Mouse (Mus musculus) heart, postnatal 0 days (tissue): ENCODE data around the gene Gpr182. TPM values are rescaled to one million over a fixed set of nuclear protein-coding genes. Genes with fewer than 3 reads are reported as not detected.

Source experiments
- ATAC-seq: fragments of 200-750 bp; cut with Nextera tagmentation; 2 replicates; pipeline ENCODE4 v1.8.0; 2017; ENCODE audit warnings: low read depth, moderate number of reproducible peaks, moderate library complexity; ENCODE audit not compliant: insufficient read depth
- DNase-seq: peaks from one replicate; pipeline ENCODE4 v3.0.0-alpha.2; 2016; ENCODE audit warnings: low spot score
- H3K27ac ChIP-seq: fragments of 300-500 bp; sonication (generic); 2 replicates; pipeline ENCODE4 v1.5.1; 2014; ENCODE audit warnings: low read depth, mild to moderate bottlenecking
- H3K27me3 ChIP-seq: fragments of 300-500 bp; sonication (generic); 2 replicates; pipeline ENCODE4 v1.6.1; 2014; ENCODE audit warnings: low read length, mixed read lengths; ENCODE audit not compliant: control insufficient read depth, insufficient read depth
- H3K36me3 ChIP-seq: fragments of 300-500 bp; sonication (generic); replicated peaks from 2 replicates; pipeline ENCODE4 v1.6.1; 2014; ENCODE audit warnings: low read length, mixed read lengths; ENCODE audit not compliant: control insufficient read depth, insufficient read depth
- H3K4me1 ChIP-seq: fragments of 300-500 bp; sonication (generic); 2 replicates; pipeline ENCODE4 v1.6.1; 2014; ENCODE audit warnings: antibody characterized with exemption; ENCODE audit not compliant: control insufficient read depth, insufficient read depth
- H3K4me2 ChIP-seq: fragments of 300-500 bp; sonication (generic); 2 replicates; pipeline ENCODE4 v1.6.1; 2014; ENCODE audit warnings: low read depth, mild to moderate bottlenecking, low read length, moderate library complexity
- H3K4me3 ChIP-seq: fragments of 300-500 bp; sonication (generic); 2 replicates; pipeline ENCODE4 v1.5.1; 2014; ENCODE audit warnings: low read depth, low read length
- H3K9ac ChIP-seq: fragments of 300-500 bp; sonication (generic); replicated peaks from 2 replicates; pipeline ENCODE4 v1.6.1; 2014; ENCODE audit warnings: low read depth, low read length, mixed read lengths
- H3K9me3 ChIP-seq: fragments of 300-500 bp; sonication (generic); replicated peaks from 2 replicates; pipeline ENCODE4 v1.6.1; 2016; ENCODE audit warnings: low read length; ENCODE audit not compliant: control insufficient read depth
- CTCF ChIP-seq: IDR thresholded peaks from 2 replicates; pipeline ENCODE4 v1.5.1; 2016; ENCODE audit warnings: antibody characterized with exemption, control low read depth, low read depth
- EP300 ChIP-seq: IDR thresholded peaks from 2 replicates; pipeline ENCODE4 v1.6.1; 2016; ENCODE audit warnings: antibody characterized with exemption, low read depth
- WGBS: fragments of 180-500 bp; shearing (Covaris S2); extraction: QIAGEN DNeasy Blood & Tissue Kit; methylation state at CpG from one replicate; pipeline ENCODE4 v1.1.7; 2014; 5-methylcytosine and 5-hydroxymethylcytosine counted together
- polyA plus RNA-seq: library from polyadenylated mRNA; unstranded; fragments of >200 nt; fragmentation: Nextera tagmentation; extraction: Ambion mirVana; gene quantifications from 2 replicates; pipeline ENCODE4 v1.2.1, GENCODE M21; 2015
- total RNA-seq: library from RNA; depleted of rRNA; stranded (reverse); fragments of >200 nt; gene quantifications from 2 replicates; pipeline ENCODE4 v1.2.3, GENCODE M21; 2014; ENCODE audit warnings: low replicate concordance

The Gpr182 gene
- total and polyA plus RNA-seq, 2 experiments from 2014 or later: 9.9 to 13.6 TPM

DNA sequence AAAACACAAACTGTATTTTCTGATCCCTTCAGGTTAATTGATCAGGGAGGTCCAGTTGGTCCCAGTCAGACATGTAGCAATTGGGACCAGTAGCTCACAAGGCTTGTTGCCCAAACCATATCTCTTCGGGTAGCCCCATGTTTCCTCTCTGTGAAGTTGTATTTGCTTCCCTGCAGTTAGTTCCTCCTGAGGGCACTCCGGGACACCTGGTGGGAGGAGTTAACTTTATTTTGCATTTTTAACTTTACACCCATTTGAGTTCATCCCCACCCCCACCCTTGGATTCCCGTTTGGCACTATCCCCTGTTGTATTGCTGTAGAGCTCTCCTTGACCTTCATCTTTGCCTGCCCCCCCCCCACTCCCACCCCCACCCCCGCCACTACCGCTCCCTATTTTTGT is 5.6 kb downstream of the Gpr182 start:
- ATAC-seq (no peak), DNase-seq (no peak)
- Histone ChIP-seq H3K36me3 (peaks cover 62% of the 10 kb centered on the region), H3K27ac (no peak overlapping the region), H3K4me2 (no peak overlapping the region), H3K27me3 (no peaks in the 10 kb centered on the region), H3K4me3 (no peak overlapping the region), H3K4me1 (peaks cover 1% of the 10 kb centered on the region; the same call in 1 of the 2 replicates), H3K9ac (no peak overlapping the region), H3K9me3 (no peaks in the 10 kb centered on the region)
- TF ChIP-seq CTCF: no peak
- TF ChIP-seq EP300: no peak
- 69% methylated on average over 5 of the region's 5 CpGs for WGBS

GRCm38 (mm10) chr10:127744661-127745060 is 6.9 kb downstream of the Gpr182 start:
- H3K4me2 ChIP-seq: no peak overlapping the region
- DNase-seq: no peak
- WGBS: 67% methylated on average over 5 of the region's 5 CpGs
- no peak for ATAC-seq
- no peak overlapping the region for H3K9ac ChIP-seq
- no peak overlapping the region for H3K4me3 ChIP-seq
- H3K9me3 ChIP-seq: no peaks in the 10 kb centered on the region
- H3K4me1 ChIP-seq: peaks cover 9% of the 10 kb centered on the region
- TF ChIP-seq EP300 (no peak), CTCF (peak; percentile 51)
- H3K36me3 ChIP-seq: peaks cover 62% of the 10 kb centered on the region
- no peaks in the 10 kb centered on the region for H3K27me3 ChIP-seq
- H3K27ac ChIP-seq: no peak overlapping the region

DNA sequence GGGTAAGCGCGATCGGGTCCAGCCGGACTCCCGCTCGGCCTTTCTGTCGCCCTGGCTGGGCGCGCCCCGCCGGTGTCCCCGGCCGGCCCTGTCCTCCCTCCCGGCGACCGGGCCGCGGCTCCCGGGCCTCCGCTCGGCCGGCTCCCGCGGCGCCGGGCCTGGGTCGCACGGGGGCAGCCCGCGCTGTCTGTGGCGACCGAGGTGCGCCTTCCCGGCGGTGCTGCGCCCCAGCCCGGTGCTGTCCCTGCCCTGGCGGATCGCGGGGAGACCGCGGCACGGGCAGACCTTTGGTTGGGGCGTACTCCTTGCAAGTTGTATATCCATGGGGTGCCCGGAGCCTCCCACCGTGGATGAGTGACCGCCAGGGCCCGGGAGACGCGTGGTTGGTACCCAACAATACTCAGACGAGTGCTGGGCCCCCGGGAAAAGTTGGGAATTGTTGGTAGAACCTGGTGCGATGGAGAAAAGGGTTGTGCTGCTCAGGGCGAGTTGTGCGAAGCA is 11.8 kb downstream of the Gpr182 start:
- TF ChIP-seq EP300: no peak
- TF ChIP-seq CTCF: no peak
- Histone ChIP-seq H3K36me3 (peaks cover 34% of the 10 kb centered on the region), H3K9me3 (no peaks in the 10 kb centered on the region), H3K4me2 (peak overlapping the region; percentile 84), H3K4me1 (peaks cover 9% of the 10 kb centered on the region), H3K27ac (peak overlapping the region; percentile 83), H3K9ac (peak overlapping the region; percentile 97), H3K27me3 (no peaks in the 10 kb centered on the region), H3K4me3 (peak overlapping the region; percentile 91)
- DNase-seq (no peak), ATAC-seq (peak; percentile 56)
- WGBS: under 1% methylated on average over 41 of the region's 55 CpGs

DNA sequence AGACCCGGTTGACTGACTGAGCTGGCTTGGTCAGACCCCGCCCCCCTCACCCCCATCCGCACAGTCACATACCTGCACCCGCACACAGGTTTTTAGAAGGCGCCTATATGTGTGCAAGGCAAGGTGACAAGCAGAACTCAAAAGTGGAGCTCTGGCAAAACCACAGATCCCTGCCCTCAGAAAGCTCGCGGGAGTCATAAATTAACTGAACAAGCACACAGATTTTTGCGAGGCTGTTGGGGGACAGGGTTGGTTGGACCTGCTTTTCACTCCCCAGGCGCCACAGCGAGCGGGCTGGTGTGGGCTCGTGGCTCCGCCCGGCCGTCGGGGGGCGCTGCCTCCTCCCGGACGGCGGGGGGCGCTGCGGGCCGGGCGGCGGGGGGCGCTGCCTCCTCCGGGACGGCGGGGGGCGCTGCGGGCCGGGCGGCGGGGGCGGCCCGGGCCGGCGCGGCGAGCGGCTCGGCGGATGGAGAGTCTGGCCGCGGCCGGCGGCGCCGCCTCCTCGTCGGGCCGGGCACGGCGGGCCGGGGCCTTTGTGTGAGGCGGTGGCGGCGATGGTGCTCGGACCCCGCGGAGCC is 12.4 kb downstream of the Gpr182 start, which contains the start of gene Zbtb39:
Gene Zbtb39, plus strand, starts transcription at position 456 of the 578 bp plus-strand sequence.
- Histone ChIP-seq H3K9ac (peak within 1 kb of the TSS; percentile 97), H3K4me2 (peak within 1 kb of the TSS; percentile 84), H3K9me3 (no peaks in the 10 kb centered on the region), H3K4me1 (peaks cover 9% of the 10 kb centered on the region), H3K27ac (peak within 1 kb of the TSS; percentile 83), H3K27me3 (no peaks in the 10 kb centered on the region), H3K4me3 (peak within 1 kb of the TSS; percentile 91), H3K36me3 (peaks cover 30% of the 10 kb centered on the region)
- ATAC-seq (peak; percentile 90), DNase-seq (peak; percentile 67)
- TF ChIP-seq EP300 (no peak), CTCF (peak; percentile 43)
- 2% methylated on average over 39 of the region's 61 CpGs for WGBS

GRCm38 (mm10) chr10:127738151-127738882 is 13.2 kb downstream of the Gpr182 start:
- H3K9ac ChIP-seq: no peak overlapping the region
- no peaks in the 10 kb centered on the region for H3K27me3 ChIP-seq
- WGBS: 35% methylated on average over 13 of the region's 13 CpGs
- peaks cover 9% of the 10 kb centered on the region for H3K4me1 ChIP-seq
- H3K36me3 ChIP-seq: peaks cover 21% of the 10 kb centered on the region
- peak overlapping the region; percentile 84 for H3K4me2 ChIP-seq
- H3K9me3 ChIP-seq: no peaks in the 10 kb centered on the region
- H3K27ac ChIP-seq: no peak overlapping the region
- ATAC-seq: no peak
- TF ChIP-seq CTCF (peak; percentile 67), EP300 (no peak)
- DNase-seq: no peak
- H3K4me3 ChIP-seq: peak overlapping the region; percentile 91

GRCm38 (mm10) chr10:127737552-127737951 is 14.0 kb downstream of the Gpr182 start:
- Histone ChIP-seq H3K4me3 (no peak overlapping the region), H3K27ac (no peak overlapping the region), H3K9me3 (no peaks in the 10 kb centered on the region), H3K9ac (no peak overlapping the region), H3K4me2 (no peak overlapping the region), H3K4me1 (peaks cover 9% of the 10 kb centered on the region), H3K27me3 (no peaks in the 10 kb centered on the region), H3K36me3 (peaks cover 14% of the 10 kb centered on the region)
- 19% methylated on average over 2 of the region's 2 CpGs for WGBS
- DNase-seq: no peak
- no peak for ATAC-seq
- TF ChIP-seq CTCF: no peak
- no peak for TF ChIP-seq EP300
